Mouse (Mus musculus) stomach, postnatal 0 days (tissue): ENCODE data around the gene Sap25. TPM values are rescaled to one million over a fixed set of nuclear protein-coding genes. Genes with fewer than 3 reads are reported as not detected.

Source experiments
- ATAC-seq: fragments of 200-750 bp; cut with Nextera tagmentation; 2 replicates; pipeline ENCODE4 v1.8.0; 2017; ENCODE audit not compliant: low FRiP score, low TSS enrichment
- DNase-seq: peaks from one replicate; pipeline ENCODE4 v3.0.0-alpha.2; 2016; ENCODE audit warnings: low spot score
- H3K27ac ChIP-seq: fragments of 300-500 bp; sonication (generic); replicated peaks from 2 replicates; pipeline ENCODE4 v1.5.1; 2014; ENCODE audit warnings: mild to moderate bottlenecking, control low read depth
- H3K27me3 ChIP-seq: fragments of 300-500 bp; sonication (generic); 2 replicates; pipeline ENCODE4 v1.6.1; 2014; ENCODE audit warnings: low read length; ENCODE audit not compliant: control insufficient read depth, insufficient read depth
- H3K36me3 ChIP-seq: fragments of 300-500 bp; sonication (generic); 2 replicates; pipeline ENCODE4 v1.6.1; 2014; ENCODE audit warnings: low read length, mixed read lengths; ENCODE audit not compliant: control insufficient read depth, insufficient read depth
- H3K4me1 ChIP-seq: fragments of 300-500 bp; sonication (generic); replicated peaks from 2 replicates; pipeline ENCODE4 v1.6.1; 2014; ENCODE audit warnings: antibody characterized with exemption; ENCODE audit not compliant: control insufficient read depth, insufficient read depth
- H3K4me2 ChIP-seq: fragments of 300-500 bp; sonication (generic); replicated peaks from 2 replicates; pipeline ENCODE4 v1.6.1; 2014; ENCODE audit warnings: low read depth, mild to moderate bottlenecking, control low read depth, moderate library complexity
- H3K4me3 ChIP-seq: fragments of 300-500 bp; sonication (generic); 2 replicates; pipeline ENCODE4 v1.5.1; 2014; ENCODE audit warnings: low read depth, low read length, control low read depth
- H3K9ac ChIP-seq: fragments of 300-500 bp; sonication (generic); 2 replicates; pipeline ENCODE4 v1.6.1; 2014; ENCODE audit warnings: mild to moderate bottlenecking, low read length, control low read depth, mixed read lengths
- H3K9me3 ChIP-seq: fragments of 300-500 bp; sonication (generic); 2 replicates; pipeline ENCODE4 v1.6.1; 2016; ENCODE audit warnings: low read length; ENCODE audit not compliant: control insufficient read depth
- CTCF ChIP-seq: IDR thresholded peaks from 2 replicates; pipeline ENCODE4 v1.5.1; 2016; ENCODE audit warnings: antibody characterized with exemption, low read depth, mild to moderate bottlenecking, moderate library complexity
- EP300 ChIP-seq: optimal IDR thresholded peaks from 2 replicates; pipeline ENCODE3; 2016; ENCODE audit warnings: antibody characterized with exemption
- WGBS: fragments of 180-500 bp; shearing (Covaris S2); extraction: QIAGEN DNeasy Blood & Tissue Kit; methylation state at CpG from one replicate; pipeline ENCODE4 v1.1.7; 2014; 5-methylcytosine and 5-hydroxymethylcytosine counted together
- polyA plus RNA-seq: library from polyadenylated mRNA; unstranded; fragments of >200 nt; fragmentation: Nextera tagmentation; extraction: Ambion mirVana; gene quantifications from 2 replicates; pipeline ENCODE4 v1.2.1, GENCODE M21; 2015

Sap25 gene
- polyA plus RNA-seq, 1 experiment from 2014 or later: 3.7 TPM

GRCm38 (mm10) chr5:137656977-137657376 is 15.8 kb downstream of the Sap25 start:
- Histone ChIP-seq H3K27me3 (no peaks in the 10 kb centered on the region), H3K27ac (peak overlapping the region; percentile 65; the same call in 1 of the 2 replicates), H3K4me1 (no peaks in the 10 kb centered on the region), H3K9ac (no peak overlapping the region), H3K4me2 (no peak overlapping the region), H3K9me3 (no peaks in the 10 kb centered on the region), H3K36me3 (no peaks in the 10 kb centered on the region), H3K4me3 (no peak overlapping the region)
- ATAC-seq (peak; percentile 64), DNase-seq (peak; percentile 73)
- TF ChIP-seq CTCF (peak; percentile 90), EP300 (no peak)
- WGBS: 18% methylated on average over 6 of the region's 6 CpGs

DNA sequence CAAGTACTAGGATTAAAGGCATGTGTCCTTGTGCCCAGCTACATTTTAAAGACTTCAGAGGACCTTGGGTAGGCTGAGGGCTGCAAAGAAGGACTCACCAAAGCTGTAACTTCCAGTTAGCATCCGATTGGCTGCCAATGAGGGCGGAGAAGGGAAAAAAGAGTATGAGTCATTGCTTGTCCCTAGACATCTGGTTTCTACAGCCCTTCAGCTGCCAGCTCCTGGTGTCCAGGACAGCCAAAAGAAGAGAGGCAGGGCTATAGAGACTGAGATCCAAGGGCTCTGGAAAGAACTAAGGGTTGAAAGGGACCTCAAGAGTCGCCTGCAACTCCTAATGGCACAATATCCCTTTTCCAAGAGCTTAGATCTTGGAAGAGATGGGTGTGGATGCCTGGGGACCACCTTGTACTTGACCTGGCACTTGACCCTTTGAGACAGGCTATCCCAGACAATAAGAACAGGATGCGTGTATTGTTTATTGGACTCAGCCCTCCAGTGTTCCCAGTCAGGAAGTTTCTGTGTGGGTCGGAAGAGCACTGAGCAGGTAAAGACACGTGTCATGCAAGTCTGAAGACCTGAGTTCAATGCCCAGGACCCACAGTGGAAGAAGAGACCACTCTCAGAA is 19.0 kb downstream of the Sap25 start:
- H3K27ac ChIP-seq: peak overlapping the region; percentile 56; the same call in 1 of the 2 replicates

DNA sequence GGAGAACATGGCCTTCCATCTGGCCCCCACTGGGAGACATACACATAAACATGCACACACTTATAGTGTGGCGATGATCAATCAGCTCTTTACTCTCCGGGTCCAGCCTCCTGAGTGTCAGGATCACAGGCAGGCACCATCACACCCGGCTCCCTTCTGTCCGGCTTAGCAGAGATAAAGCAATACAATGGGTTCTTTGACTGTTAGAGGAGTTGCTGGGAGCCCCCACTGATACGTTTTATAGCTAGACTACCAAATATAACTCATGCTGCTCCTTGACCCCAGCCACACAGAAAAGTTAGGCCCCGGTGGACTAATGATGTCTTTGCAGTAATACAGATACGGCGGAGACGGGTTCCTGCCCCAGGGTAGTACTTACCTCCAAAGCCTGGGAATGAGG is 21.9 kb downstream of the Sap25 start:
- Histone ChIP-seq H3K27ac (no peak overlapping the region), H3K9me3 (no peaks in the 10 kb centered on the region), H3K4me1 (no peaks in the 10 kb centered on the region), H3K4me2 (no peak overlapping the region), H3K9ac (no peak overlapping the region), H3K4me3 (no peak overlapping the region), H3K27me3 (no peaks in the 10 kb centered on the region), H3K36me3 (0 out of 2 replicates have a peak, but pooled peaks cover 6% of the 10 kb centered on the region)
- 77% methylated on average over 9 of the region's 9 CpGs for WGBS
- TF ChIP-seq CTCF: no peak
- no peak for TF ChIP-seq EP300
- ATAC-seq (no peak), DNase-seq (no peak)

More for the DNA sequence above, 19.0 kb downstream of the Sap25 start:
- H3K4me3 ChIP-seq: no peak overlapping the region
- 74% methylated on average over 6 of the region's 6 CpGs for WGBS
- DNase-seq (peak; percentile 47), ATAC-seq (peak; percentile 41; the same call in 1 of the 2 replicates)
- no peak overlapping the region for H3K9ac ChIP-seq
- no peaks in the 10 kb centered on the region for H3K9me3 ChIP-seq
- no peaks in the 10 kb centered on the region for H3K36me3 ChIP-seq
- no peaks in the 10 kb centered on the region for H3K27me3 ChIP-seq
- no peaks in the 10 kb centered on the region for H3K4me1 ChIP-seq
- no peak overlapping the region for H3K4me2 ChIP-seq
- TF ChIP-seq CTCF (no peak), EP300 (no peak)

GRCm38 (mm10) chr5:137668971-137669370 is 27.8 kb downstream of the Sap25 start:
- peak; percentile 19; the same call in 1 of the 2 replicates for TF ChIP-seq CTCF
- no peak for TF ChIP-seq EP300
- H3K27ac ChIP-seq: peak overlapping the region; percentile 40
- H3K4me2 ChIP-seq: 0 out of 2 replicates have a peak overlapping the region, but pooled peaks have one; percentile 17

GRCm38 (mm10) chr5:137670240-137670639 is 29.1 kb downstream of the Sap25 start:
- Histone ChIP-seq H3K27ac (no peak overlapping the region), H3K4me2 (no peak overlapping the region), H3K4me3 (no peak overlapping the region), H3K27me3 (no peaks in the 10 kb centered on the region), H3K36me3 (0 out of 2 replicates have a peak, but pooled peaks cover 6% of the 10 kb centered on the region), H3K9me3 (no peaks in the 10 kb centered on the region), H3K4me1 (peaks cover 6% of the 10 kb centered on the region; the same call in 1 of the 2 replicates), H3K9ac (no peak overlapping the region)
- no peak for ATAC-seq
- 98% methylated on average over 1 of the region's 1 CpGs for WGBS
- no peak for DNase-seq
- no peak for TF ChIP-seq EP300
- peak; percentile 68 for TF ChIP-seq CTCF

More at GRCm38 (mm10) chr5:137668971-137669370, 27.8 kb downstream of the Sap25 start:
- Histone ChIP-seq H3K4me1 (peaks cover 6% of the 10 kb centered on the region; the same call in 1 of the 2 replicates), H3K9ac (no peak overlapping the region), H3K27me3 (no peaks in the 10 kb centered on the region), H3K36me3 (0 out of 2 replicates have a peak, but pooled peaks cover 6% of the 10 kb centered on the region), H3K9me3 (no peaks in the 10 kb centered on the region), H3K4me3 (no peak overlapping the region)
- DNase-seq (no peak), ATAC-seq (no peak)
- WGBS: 49% methylated on average over 10 of the region's 10 CpGs
